Mouse (Mus musculus) mesoderm, embryonic 11.5 days (tissue): ENCODE measurements around the gene Pak2.

Experiments
- DNase-seq: peaks from one replicate; pipeline ENCODE4 v3.0.0-alpha.2; 2012; ENCODE audit warnings: low read depth, low spot score

Pak2 gene

DNA sequence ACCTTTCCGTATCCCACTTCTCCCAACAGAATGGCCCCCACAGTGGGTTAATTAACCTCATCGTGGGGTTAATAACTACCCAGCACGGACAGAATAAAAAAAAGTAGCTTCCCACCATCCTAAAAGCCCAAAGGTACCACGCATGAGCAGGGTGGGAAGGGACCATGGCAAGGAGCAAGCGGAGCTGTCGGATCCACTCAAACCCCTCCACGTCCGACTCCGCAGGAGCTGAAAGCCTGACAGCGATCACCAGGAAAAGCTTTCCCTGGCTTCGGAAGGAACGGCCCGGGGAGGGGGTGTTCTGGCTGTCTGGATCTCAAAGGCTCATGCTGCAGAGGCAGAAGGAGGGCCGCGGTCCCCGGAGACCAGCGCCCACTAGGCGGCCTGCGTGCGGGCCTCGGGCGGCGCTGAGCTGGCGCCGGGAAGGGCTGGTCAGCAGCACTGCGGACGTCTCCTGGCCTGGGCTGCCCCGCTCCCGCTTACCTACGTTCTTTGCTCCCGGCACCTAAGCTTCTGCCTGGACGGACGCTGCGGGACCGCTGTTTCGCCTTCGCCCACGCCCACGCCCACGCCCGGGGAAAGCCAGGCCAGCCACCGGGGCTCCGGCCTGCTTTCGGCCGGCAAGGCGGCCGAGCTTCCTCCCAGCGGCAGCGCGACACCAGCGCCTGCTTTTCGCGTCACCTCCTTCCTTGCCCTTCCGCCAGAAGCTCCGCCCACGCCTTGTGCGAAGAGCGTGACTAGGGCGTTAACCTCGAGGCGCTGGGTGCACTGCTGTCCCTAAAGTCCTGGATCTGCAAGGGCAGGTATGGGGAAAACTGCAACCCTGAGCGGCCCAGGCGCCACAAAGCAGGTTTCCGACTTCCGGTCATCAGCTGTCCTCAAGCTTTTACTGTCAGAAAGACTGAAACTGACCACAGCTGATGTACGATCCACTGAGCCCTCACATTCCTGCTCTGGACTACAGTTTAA, 76.3 kb downstream of the Pak2 start, which contains the start of gene Senp5:
TSS of gene Senp5 (minus strand) at position 779 of the 969 bp plus-strand sequence.
- DNase-seq: peak; percentile 92

DNA sequence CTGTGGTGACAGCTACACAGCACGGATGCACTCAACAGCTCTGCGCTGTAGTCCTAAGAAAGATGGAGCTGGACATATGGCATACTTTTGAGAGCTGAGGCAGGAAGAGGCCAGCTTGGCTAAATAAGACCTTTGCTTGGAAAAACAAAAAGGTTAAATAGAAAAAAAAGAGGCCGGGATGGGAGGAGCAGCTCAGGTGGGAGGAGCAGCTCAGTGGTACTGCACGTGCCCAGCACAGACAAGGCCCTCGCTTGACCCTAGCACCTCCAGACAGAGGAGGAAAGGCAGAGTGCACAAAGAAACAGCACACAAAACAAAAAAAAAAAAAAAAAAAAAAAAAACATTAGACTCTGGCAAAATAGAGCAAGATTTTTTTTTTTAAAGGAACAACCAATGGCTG, 82.8 kb downstream of the Pak2 start:
- DNase-seq: no peak

- DNase-seq: no peak
These were observed 85.2 kb downstream of the Pak2 start for GRCm38 (mm10) chr16:31993946-31994345.

GRCm38 (mm10) chr16:31993195-31993594, 85.9 kb downstream of the Pak2 start:
- DNase-seq: no peak

DNA sequence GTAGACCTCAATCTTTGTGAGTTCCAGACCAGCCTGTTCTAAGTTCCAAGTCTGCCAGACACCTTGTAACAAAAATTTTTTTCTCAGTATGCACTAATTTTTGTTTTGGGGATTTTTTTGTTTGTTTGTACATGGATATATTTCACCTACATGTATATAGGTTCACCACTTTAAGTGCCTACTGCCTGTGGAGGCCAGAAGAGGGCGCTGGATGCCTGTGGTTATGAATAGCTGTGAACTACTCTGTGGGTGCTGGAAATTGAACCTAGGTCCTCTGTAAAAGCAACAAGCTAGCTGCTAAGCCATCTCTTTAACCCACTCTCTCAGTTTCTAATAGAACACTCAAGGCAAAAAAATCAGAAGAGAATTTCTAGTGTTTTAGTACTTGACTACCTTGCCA, 87.1 kb downstream of the Pak2 start:
- no peak for DNase-seq

- no peak for DNase-seq
These were observed 98.2 kb downstream of the Pak2 start for GRCm38 (mm10) chr16:31980946-31981345.

GRCm38 (mm10) chr16:31979501-31979900, 99.6 kb downstream of the Pak2 start:
- DNase-seq: no peak

- no peak for DNase-seq
These were observed 103.9 kb downstream of the Pak2 start for GRCm38 (mm10) chr16:31975258-31975657.
